Mouse (Mus musculus): ENCODE measurements around the gene Tmc8. TPM values are rescaled to one million over a fixed set of nuclear protein-coding genes. Genes with fewer than 3 reads are reported as not detected.

Tmc8 gene
- polyA plus RNA-seq, 1 experiment = 20.6 TPM

DNA sequence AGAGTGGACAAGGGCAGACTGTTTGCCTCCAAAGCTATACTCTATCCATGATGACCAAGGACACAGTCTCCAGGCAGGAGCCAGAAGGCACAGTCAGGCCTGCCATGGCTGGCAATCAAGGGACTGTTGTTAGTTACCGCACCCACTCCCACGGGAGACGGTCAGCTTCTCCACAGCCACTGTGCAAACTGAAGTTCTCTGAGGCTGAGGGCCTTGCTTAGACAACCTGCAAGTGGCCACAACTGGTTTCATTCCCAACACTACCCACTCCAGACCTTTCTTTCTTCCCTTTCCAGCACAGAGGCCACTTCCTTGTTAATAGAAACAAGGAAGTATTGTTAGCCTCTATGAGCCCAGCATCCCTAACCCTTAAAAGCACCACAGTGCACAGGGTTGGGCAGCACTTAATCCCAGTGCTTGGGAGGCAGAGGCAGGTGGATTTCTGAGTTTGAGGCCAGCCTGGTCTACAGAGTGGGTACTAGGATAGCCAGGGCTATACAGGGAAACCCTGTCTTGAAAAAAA, 21.4 kb downstream of the Tmc8 start:
- TF ChIP-seq GATA1 (IDR thresholded peaks at IDR 0.05; ENCODE audit: low read length) = no peak

DNA sequence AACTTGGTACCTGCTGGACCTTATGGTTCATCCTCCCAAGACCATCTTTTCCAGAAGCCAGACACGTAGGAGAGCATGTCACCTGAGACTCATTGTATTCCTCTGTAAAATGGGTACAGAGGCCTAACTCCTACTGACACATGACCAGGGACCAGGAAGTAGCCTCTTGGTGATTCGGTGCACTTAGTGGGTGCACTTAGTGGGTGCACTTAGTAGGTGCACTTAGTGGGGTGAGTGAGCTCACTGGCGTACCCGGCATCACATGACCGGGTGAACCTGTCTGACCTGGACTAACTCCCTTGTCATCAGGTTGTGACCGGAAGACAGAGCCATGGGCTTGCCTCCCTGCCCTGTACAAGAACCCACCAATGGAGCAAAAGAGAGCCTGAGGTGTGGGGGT, 24.9 kb downstream of the Tmc8 start:
- TF ChIP-seq GATA1 (IDR thresholded peaks at IDR 0.05; ENCODE audit: low read length) = no peak

DNA sequence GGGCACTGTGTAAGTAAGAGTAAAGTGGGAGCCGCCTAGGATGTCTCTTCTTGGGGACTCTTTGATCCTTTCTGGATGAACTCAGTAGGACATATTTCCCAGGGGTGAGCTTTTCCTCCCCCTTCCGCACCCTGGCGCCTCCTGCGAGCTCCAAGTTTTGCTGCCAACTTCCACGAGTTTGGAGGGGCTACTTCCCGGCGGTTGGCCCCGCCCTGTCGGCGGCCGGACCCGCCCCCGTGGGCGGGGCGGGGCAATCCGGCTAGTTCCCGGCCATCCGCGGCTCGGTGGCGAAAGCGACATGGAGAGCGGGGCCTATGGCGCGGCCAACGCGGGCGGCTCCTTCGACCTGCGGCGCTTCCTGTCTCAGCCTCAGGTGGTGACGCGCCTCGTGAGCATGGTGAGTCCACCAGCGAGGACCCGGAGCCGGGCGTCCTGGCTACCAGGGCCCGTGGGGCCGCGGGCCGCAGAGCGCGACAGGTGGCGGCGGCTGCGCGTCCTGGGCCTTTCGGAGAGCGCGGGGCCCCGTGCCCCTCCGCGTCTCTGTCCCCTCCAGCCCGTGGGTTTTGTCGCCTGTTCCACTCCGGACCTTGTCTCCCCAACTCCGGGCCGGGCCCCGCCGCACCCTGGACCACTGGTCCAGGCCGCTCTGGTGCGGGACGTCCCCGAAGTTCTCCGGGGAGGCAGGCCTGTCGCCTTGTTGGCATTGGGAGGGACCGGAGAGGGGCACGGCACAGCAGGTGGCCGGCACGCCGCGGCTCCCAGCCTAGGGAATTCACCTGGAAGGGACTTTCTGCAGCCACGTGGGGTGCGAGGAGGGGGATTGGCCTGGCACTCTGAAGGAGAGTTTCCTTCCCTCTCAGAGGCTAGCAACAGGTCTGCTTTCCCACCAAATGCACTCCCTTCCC, 27.8 kb downstream of the Tmc8 start, which contains the start of the genes Gm20708 and Syngr2:
Gene Gm20708, plus strand, starts transcription at position 262 of the 905 bp plus-strand sequence.
Gene Syngr2, plus strand, starts transcription at position 262 of the 905 bp plus-strand sequence.
- TF ChIP-seq GATA1 (IDR thresholded peaks at IDR 0.05; ENCODE audit: low read length) = no peak

DNA sequence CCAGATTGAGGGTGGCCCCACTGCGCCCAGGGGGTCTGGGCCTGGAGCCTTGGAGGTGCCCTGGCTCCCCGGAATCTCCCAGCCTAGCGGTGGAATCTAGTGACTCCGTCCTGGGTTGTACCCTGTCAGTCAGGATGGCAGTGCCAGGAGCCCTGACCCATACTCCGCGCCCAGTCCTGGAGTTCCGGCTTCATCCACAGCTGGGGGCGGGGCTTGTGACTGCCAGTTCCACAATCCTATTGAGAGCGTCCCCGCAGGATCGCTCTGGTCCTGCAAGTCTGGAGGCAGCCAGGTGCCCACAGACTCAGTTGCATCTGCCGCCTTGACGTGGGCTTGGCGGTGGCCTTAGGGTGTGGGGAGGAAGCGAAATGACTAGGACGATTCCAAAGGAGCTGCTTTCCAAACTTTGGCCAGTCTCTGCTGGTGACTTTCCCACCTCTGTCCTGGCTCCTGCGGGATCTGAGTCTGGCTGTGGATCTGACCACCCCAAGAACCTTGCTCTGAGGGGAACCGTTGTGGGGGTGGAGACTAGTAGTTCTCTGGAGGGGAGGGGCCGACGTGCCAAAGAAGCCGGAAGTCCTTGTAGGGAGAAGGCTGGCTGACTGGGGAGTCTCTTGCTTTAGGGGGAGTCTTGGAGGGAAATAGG, 28.6 kb downstream of the Tmc8 start:
- no peak for TF ChIP-seq GATA1 (IDR thresholded peaks at IDR 0.05; ENCODE audit: low read length)

- TF ChIP-seq GATA1 (IDR thresholded peaks at IDR 0.05; ENCODE audit: low read length) = no peak
These were observed 32.0 kb downstream of the Tmc8 start for GRCm38 (mm10) chr11:117813867-117814266.

DNA sequence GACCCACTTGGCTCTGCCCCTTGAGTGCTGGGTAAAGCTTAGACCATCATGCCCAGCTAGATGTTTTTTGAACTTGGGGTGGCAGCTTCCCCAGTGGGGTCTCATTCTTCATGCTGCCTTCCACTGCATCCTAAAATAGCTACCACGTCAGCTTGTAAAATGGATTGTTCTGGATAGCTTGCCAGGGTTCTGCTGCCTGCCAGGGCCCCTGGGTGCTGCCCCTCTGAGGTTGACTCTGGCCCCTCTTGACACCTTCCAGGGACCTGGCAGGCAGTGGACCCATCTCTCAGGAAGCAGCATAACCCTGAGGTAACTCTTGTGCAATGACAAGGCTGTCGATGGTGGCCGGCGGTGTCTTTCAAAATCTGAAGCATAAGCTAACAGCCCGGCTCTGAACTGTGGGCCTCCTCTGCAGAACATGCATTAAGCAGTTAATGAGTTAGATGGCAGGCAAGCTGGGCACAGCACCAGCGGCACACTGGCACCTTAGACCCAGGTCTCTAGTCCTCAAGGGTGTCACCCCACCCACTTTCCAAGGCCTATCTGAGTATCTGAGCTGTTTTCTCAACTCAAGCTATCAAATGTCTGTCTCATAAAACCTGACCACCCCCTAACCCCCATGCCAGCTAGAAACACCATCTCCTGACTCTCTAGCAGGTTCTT, 33.0 kb downstream of the Tmc8 start:
- TF ChIP-seq GATA1 (IDR thresholded peaks at IDR 0.05; ENCODE audit: low read length) = no peak

DNA sequence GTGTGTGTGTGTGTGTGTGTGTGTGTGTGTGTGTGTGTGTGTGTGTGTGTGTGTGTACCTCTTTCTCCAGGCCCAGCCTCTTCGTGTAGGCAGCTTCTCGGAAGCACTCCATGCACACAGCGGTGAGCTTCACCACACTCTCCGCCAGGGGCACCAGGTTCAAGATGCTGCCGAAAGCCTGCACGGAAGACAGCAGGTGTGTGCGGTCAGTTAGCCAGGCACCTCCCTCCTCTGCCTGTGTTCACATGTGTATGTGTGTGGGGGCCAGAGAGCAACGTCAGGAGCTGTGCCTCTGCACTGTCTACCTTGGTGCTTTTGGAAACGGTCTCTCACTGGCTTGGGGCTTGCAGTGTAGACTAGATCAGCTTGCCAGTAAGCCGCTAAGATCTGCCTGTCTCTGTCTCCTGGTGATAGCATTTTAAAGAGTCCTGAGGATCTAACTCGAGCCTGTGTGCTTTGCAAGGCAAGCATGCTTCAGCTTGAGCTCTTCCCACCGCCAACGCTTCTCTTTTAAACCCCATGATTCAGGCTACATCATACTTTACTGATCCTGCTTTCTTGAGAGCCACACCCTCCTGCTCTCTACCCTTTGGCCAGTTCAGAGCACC, 34.6 kb downstream of the Tmc8 start:
- no peak for TF ChIP-seq GATA1 (IDR thresholded peaks at IDR 0.05; ENCODE audit: low read length)

GRCm38 (mm10) chr11:117819095-117819494, 37.2 kb downstream of the Tmc8 start:
- no peak for TF ChIP-seq GATA1 (IDR thresholded peaks at IDR 0.05; ENCODE audit: low read length)

GRCm38 (mm10) chr11:117820173-117820572, 38.3 kb downstream of the Tmc8 start:
- no peak for TF ChIP-seq GATA1 (IDR thresholded peaks at IDR 0.05; ENCODE audit: low read length)

DNA sequence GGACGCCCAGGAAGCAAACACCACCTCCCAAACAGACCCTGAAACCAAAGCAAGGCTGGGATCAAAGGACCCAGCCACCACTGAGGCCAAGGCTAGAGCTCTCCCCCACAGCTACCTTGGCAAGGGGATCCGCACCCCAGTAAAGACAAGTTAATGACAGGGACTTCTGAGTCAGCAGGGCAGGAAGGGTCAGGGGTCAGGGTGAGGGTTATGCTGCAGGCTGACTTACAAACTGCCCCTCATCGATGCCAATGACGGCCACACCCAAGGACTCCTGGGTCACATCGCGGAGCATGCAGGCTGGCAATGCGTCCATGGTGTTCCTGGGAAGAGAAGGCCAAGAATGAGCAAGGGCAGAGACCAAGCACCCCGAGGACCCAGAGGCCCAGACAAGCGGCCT, 40.0 kb downstream of the Tmc8 start:
- no peak for TF ChIP-seq GATA1 (IDR thresholded peaks at IDR 0.05; ENCODE audit: low read length)

DNA sequence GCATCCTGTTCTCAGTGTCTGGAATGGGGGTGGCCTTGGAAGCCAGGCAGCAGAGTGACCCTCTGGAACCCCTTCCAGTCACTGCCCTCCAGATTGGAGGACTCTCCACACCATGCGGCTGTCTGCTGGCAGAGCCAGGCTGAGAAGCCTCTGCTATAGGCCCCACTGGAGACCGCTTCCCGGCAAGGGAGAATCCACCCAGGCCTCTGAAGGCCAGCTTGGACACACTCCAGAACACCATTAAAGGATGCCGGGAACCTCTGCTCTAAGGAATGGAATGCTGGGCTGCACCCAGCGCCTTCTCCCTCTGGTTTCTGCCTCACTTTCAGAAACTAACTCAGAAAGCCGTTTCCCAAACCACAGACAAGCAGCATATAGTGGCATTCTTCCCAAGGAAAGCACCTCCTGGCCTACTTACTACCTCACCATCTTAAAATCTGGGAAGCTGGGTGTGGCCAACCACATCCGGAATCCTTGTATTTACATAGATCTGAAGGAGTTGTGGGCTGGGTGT, 40.9 kb downstream of the Tmc8 start:
- no peak for TF ChIP-seq GATA1 (IDR thresholded peaks at IDR 0.05; ENCODE audit: low read length)

DNA sequence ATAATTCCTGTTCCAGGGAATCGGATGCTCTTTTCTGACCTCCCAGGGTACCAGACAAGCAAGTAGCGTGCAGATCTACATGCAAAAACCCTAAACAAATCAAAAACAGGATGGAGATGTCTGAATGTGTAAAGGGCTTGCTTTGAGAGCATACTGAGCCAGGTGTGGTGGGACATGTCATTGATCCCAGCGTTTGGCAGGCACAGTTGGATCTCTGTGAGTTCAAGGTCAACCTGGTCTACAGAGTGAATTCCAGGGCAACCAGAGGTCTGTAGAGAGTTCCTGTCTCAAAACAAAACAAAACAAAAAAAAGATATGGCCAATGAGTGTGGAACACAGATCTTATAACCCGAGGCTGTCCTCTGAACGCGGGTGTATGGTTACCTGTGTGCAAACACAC, 41.5 kb downstream of the Tmc8 start:
- no peak for TF ChIP-seq GATA1 (IDR thresholded peaks at IDR 0.05; ENCODE audit: low read length)

DNA sequence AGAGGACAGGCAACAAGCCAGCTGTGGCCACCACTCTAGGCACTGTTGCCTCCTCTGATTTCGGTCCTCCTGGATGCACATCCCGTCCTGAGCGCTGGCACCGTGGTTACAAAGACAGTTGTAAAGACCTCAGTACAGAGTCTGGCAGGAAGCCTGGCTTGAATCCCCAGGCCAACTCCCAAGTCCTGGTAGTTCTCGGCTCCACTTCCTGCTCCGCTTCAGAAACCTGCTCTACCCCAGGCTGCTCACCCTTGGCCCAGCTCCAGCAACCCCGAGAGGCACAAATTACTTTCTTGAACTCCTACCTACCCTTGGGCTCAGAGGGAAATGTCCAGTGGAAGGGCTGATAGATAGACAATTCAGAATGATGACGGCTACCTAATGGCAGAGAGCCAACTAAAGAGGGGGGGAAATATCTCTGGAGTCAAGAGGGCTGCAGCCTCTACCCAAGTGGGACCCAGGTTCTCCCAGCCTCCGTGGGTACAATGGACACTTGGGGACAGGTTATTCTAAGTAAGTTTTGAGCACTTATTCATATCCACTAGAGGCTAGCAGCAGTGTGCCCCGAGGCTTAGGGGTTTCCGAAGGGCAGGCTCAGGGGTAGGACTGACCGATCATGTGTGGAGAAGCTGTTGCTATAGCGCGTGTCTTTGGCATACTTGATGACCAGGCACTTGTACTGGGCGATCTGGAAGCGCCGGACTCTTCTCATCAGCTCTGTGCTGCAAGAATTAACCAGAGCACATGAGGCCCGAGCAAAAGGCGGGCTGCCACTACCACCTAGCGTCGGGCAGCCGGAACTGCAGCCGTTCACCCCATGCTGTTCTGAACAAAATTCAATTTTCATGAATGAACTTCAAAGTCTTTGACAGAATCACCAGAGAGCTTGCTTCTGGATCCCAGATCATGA, 42.4 kb downstream of the Tmc8 start:
- no peak for TF ChIP-seq GATA1 (IDR thresholded peaks at IDR 0.05; ENCODE audit: low read length)
